Mouse (Mus musculus): Measurements from ENCODE around the gene Gbf1.

DNA sequence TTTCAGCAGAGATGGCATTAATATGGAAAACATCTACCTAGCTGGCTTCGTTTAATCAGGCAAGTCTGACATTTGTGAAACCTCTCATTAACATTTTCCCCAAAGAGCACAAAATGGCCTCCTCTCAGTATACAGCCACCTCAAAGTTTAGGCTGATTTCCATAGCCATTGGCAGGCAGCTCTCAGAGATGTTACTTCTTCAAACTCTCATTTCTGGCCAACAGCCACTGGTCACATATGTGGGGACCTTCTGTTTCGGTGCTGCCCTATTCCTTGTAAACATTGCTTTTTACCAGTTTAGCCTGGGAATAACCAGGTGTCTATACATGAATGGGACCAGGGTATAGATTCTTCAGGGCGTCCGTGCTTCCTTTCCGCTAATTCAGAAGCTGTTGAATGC lies 67.8 kb downstream of the Gbf1 start:
- TF ChIP-seq CTCF (IDR thresholded peaks at IDR 0.05; ENCODE audit: extremely low read depth, insufficient read length, insufficient replicate concordance, low read depth, low read length): no peak
- no peak for TF ChIP-seq POLR2A (IDR thresholded peaks at IDR 0.05; ENCODE audit: low read depth, low read length)
